Mouse (Mus musculus): ENCODE measurements around the gene Prkn. TPM values are rescaled to one million over a fixed set of nuclear protein-coding genes. Genes with fewer than 3 reads are reported as not detected.

Gene Prkn
- total and polyA plus RNA-seq, 2 experiments = 2.5 to 8.9 TPM

- TF ChIP-seq CTCF (IDR thresholded peaks at IDR 0.05; ENCODE audit: low read depth, low read length) (no peak), POLR2A (IDR thresholded peaks at IDR 0.05; ENCODE audit: extremely low read depth, insufficient read depth, low read length) (no peak)
- Histone ChIP-seq H3K79me2 (ENCODE audit: control insufficient read depth, insufficient read depth, low read length) (no peaks in the 10 kb centered on the region), H3K4me1 (ENCODE audit: control insufficient read depth, insufficient read depth, low read length) (no peaks in the 10 kb centered on the region), H3K36me3 (ENCODE audit: control insufficient read depth, insufficient read depth, low read length) (no peaks in the 10 kb centered on the region), H3K9ac (ENCODE audit: low read depth, low read length) (no peak overlapping the region), H3K4me3 (ENCODE audit: insufficient read depth, low read depth, low read length) (no peak overlapping the region), H3K27me3 (ENCODE audit: control insufficient read depth, insufficient read depth, low read length) (no peaks in the 10 kb centered on the region), H3K27ac (replicated peaks; ENCODE audit: insufficient read depth, low read depth, low read length) (no peak overlapping the region)
- peak; percentile 79 for DNase-seq (ENCODE audit: extremely low read depth, low read depth, low spot score)
- 39% methylated on average over 4 of the region's 4 CpGs for WGBS
Observed at GRCm38 (mm10) chr17:11585491-11585890, 745.3 kb downstream of the Prkn start.

DNA sequence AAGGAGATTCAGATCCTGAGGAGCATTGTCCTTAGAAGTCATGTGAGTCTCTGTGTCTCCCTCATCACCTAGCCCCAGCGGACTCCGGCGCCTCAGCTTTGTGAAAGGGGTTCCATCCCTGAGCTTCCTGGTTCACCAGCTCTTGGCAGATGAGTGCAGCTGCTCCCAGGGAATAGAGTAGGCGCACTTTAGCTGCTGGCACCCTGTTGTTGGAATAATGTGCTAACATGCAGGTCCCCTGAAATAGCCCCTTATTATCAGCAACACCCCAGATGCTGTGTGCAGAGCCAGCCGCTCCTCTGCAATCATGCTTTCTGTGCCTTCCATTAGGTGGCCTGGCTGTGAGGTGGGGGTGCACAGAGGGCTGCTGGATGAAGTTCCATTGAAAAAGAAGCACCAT is 767.7 kb downstream of the Prkn start:
- Histone ChIP-seq H3K79me2 (ENCODE audit: control insufficient read depth, insufficient read depth, low read length) (no peaks in the 10 kb centered on the region), H3K4me1 (ENCODE audit: control insufficient read depth, insufficient read depth, low read length) (no peaks in the 10 kb centered on the region), H3K36me3 (ENCODE audit: control insufficient read depth, insufficient read depth, low read length) (no peaks in the 10 kb centered on the region), H3K4me3 (ENCODE audit: insufficient read depth, low read depth, low read length) (no peak overlapping the region), H3K27me3 (ENCODE audit: control insufficient read depth, insufficient read depth, low read length) (no peaks in the 10 kb centered on the region), H3K27ac (replicated peaks; ENCODE audit: insufficient read depth, low read depth, low read length) (no peak overlapping the region), H3K9ac (ENCODE audit: low read depth, low read length) (no peak overlapping the region)
- 86% methylated on average over 5 of the region's 5 CpGs for WGBS
- no peak for DNase-seq (ENCODE audit: extremely low read depth, low read depth, low spot score)
- TF ChIP-seq POLR2A (IDR thresholded peaks at IDR 0.05; ENCODE audit: extremely low read depth, insufficient read depth, low read length) (no peak), CTCF (IDR thresholded peaks at IDR 0.05; ENCODE audit: low read depth, low read length) (no peak)

- Histone ChIP-seq H3K4me1 (ENCODE audit: control insufficient read depth, insufficient read depth, low read length) (no peaks in the 10 kb centered on the region), H3K27ac (replicated peaks; ENCODE audit: insufficient read depth, low read depth, low read length) (no peak overlapping the region), H3K79me2 (ENCODE audit: control insufficient read depth, insufficient read depth, low read length) (no peaks in the 10 kb centered on the region), H3K27me3 (ENCODE audit: control insufficient read depth, insufficient read depth, low read length) (no peaks in the 10 kb centered on the region), H3K9ac (ENCODE audit: low read depth, low read length) (no peak overlapping the region), H3K4me3 (ENCODE audit: insufficient read depth, low read depth, low read length) (no peak overlapping the region), H3K36me3 (ENCODE audit: control insufficient read depth, insufficient read depth, low read length) (no peaks in the 10 kb centered on the region)
- DNase-seq (ENCODE audit: extremely low read depth, low read depth, low spot score) = peak; percentile 19
- no peak for TF ChIP-seq POLR2A (IDR thresholded peaks at IDR 0.05; ENCODE audit: extremely low read depth, insufficient read depth, low read length)
- TF ChIP-seq CTCF (IDR thresholded peaks at IDR 0.05; ENCODE audit: low read depth, low read length) = peak; percentile 81
- 16% methylated on average over 7 of the region's 7 CpGs for WGBS
Observed at GRCm38 (mm10) chr17:11611459-11611858, 771.3 kb downstream of the Prkn start.

- H3K9ac ChIP-seq (ENCODE audit: low read depth, low read length) = no peak overlapping the region
- no peaks in the 10 kb centered on the region for H3K4me1 ChIP-seq (ENCODE audit: control insufficient read depth, insufficient read depth, low read length)
- no peak overlapping the region for H3K27ac ChIP-seq (replicated peaks; ENCODE audit: insufficient read depth, low read depth, low read length)
- 58% methylated on average over 21 of the region's 21 CpGs for WGBS
- no peak for TF ChIP-seq POLR2A (IDR thresholded peaks at IDR 0.05; ENCODE audit: extremely low read depth, insufficient read depth, low read length)
- DNase-seq (ENCODE audit: extremely low read depth, low read depth, low spot score) = no peak
- no peak overlapping the region for H3K4me3 ChIP-seq (ENCODE audit: insufficient read depth, low read depth, low read length)
- no peaks in the 10 kb centered on the region for H3K27me3 ChIP-seq (ENCODE audit: control insufficient read depth, insufficient read depth, low read length)
- H3K36me3 ChIP-seq (ENCODE audit: control insufficient read depth, insufficient read depth, low read length) = no peaks in the 10 kb centered on the region
- H3K79me2 ChIP-seq (ENCODE audit: control insufficient read depth, insufficient read depth, low read length) = no peaks in the 10 kb centered on the region
Observed at GRCm38 (mm10) chr17:11612801-11613531, 772.8 kb downstream of the Prkn start.

GRCm38 (mm10) chr17:11617552-11617951 is 777.4 kb downstream of the Prkn start:
- no peaks in the 10 kb centered on the region for H3K79me2 ChIP-seq (ENCODE audit: control insufficient read depth, insufficient read depth, low read length)
- no peak overlapping the region for H3K27ac ChIP-seq (replicated peaks; ENCODE audit: insufficient read depth, low read depth, low read length)
- WGBS = 86% methylated on average over 2 of the region's 2 CpGs
- no peaks in the 10 kb centered on the region for H3K4me1 ChIP-seq (ENCODE audit: control insufficient read depth, insufficient read depth, low read length)
- DNase-seq (ENCODE audit: extremely low read depth, low read depth, low spot score) = no peak
- TF ChIP-seq POLR2A (IDR thresholded peaks at IDR 0.05; ENCODE audit: extremely low read depth, insufficient read depth, low read length) (no peak), CTCF (IDR thresholded peaks at IDR 0.05; ENCODE audit: low read depth, low read length) (no peak)
- no peaks in the 10 kb centered on the region for H3K36me3 ChIP-seq (ENCODE audit: control insufficient read depth, insufficient read depth, low read length)
- H3K27me3 ChIP-seq (ENCODE audit: control insufficient read depth, insufficient read depth, low read length) = no peaks in the 10 kb centered on the region
- no peak overlapping the region for H3K4me3 ChIP-seq (ENCODE audit: insufficient read depth, low read depth, low read length)
- H3K9ac ChIP-seq (ENCODE audit: low read depth, low read length) = no peak overlapping the region

DNA sequence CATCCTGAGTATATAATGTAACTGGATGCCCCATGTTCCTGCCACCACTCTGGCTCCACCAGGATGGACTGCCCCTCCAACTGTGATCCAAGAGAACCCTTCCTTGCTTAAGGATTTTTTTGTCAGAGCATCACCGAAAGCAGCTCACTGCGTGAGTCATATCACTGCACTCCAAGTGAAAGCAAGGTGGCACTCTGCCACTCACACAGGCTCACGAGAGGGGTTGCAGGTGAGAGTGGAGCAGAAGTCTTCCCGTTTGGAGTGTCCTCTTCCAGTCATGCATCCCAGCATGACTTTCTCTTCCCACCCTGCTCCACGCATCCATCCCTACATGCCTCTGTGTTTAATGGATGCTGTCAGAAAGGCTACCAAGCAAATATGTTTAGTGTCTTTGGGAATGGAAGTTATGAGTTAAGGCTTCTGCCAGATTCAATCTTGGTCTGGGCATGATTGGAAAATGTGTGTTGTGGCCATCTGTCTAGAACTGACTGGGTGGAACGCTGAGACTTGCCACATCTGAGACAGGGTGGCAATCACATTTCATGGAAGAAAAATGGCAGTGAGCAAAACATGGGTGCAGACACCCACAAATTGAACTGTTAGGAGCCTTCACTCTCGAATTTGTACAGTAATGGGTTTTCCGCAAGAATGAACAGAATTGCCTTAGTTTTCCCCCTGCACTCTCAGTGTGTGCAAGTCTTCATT is 778.9 kb downstream of the Prkn start:
- H3K36me3 ChIP-seq (ENCODE audit: control insufficient read depth, insufficient read depth, low read length) = no peaks in the 10 kb centered on the region
- H3K4me3 ChIP-seq (ENCODE audit: insufficient read depth, low read depth, low read length) = no peak overlapping the region
- H3K79me2 ChIP-seq (ENCODE audit: control insufficient read depth, insufficient read depth, low read length) = no peaks in the 10 kb centered on the region
- no peak overlapping the region for H3K9ac ChIP-seq (ENCODE audit: low read depth, low read length)
- no peak for DNase-seq (ENCODE audit: extremely low read depth, low read depth, low spot score)
- no peak overlapping the region for H3K27ac ChIP-seq (replicated peaks; ENCODE audit: insufficient read depth, low read depth, low read length)
- no peak for TF ChIP-seq POLR2A (IDR thresholded peaks at IDR 0.05; ENCODE audit: extremely low read depth, insufficient read depth, low read length)
- no peak for TF ChIP-seq CTCF (IDR thresholded peaks at IDR 0.05; ENCODE audit: low read depth, low read length)
- WGBS = 81% methylated on average over 8 of the region's 8 CpGs
- H3K27me3 ChIP-seq (ENCODE audit: control insufficient read depth, insufficient read depth, low read length) = no peaks in the 10 kb centered on the region
- no peaks in the 10 kb centered on the region for H3K4me1 ChIP-seq (ENCODE audit: control insufficient read depth, insufficient read depth, low read length)

Data from liver, adult 2 months (tissue).